Mouse (Mus musculus): ENCODE results near the gene Lrrc2.

DNA sequence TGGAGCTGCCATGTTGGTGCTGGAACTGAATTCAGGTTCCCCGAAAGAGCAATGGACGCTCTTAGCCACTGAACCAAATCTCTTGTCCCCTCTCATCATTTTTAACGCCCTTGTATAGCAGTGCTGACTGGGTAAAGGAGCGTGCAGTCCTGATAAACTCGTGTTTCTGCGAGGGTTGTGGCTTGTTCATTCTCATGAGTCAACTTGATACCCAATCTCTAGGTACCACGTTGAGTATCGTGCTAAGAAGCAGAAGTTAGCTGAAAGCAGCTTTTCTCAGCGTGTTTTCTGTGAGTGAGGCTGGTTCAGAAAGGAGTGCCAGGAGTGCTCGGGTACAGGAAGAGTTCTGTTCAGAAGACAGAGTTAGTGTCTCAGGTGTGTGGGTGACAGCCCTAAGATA, 75.4 kb downstream of the Lrrc2 start:
- TF ChIP-seq CTCF (IDR thresholded peaks at IDR 0.05; ENCODE audit: control insufficient read depth, insufficient read depth, insufficient replicate concordance, low read depth, low read length) (no peak), POLR2A (IDR thresholded peaks at IDR 0.05; ENCODE audit: control insufficient read depth, low read depth, low read length) (no peak)
